Mouse (Mus musculus): ENCODE data around the gene Ifitm10. TPM values are rescaled to one million over a fixed set of nuclear protein-coding genes. Genes with fewer than 3 reads are reported as not detected.
"Not testable (repeated sequence)": the region's sequence is repeated elsewhere in the genome, so short reads cannot be mapped to it uniquely, and the experiment has no call there.

Ifitm10 gene
- polyA plus RNA-seq, 2 experiments, result 2.0 to 2.4 TPM

GRCm38 (mm10) chr7:142341564-142342246, 31.8 kb downstream of the Ifitm10 start:
- ATAC-seq (ENCODE audit: low FRiP score, low read depth) (no peak), DNase-seq (ENCODE audit: low spot score) (no peak)
- no peak overlapping the region for H3K27ac ChIP-seq (replicated peaks; ENCODE audit: low read depth, low read length)

GRCm38 (mm10) chr7:142340269-142340970, 33.1 kb downstream of the Ifitm10 start:
- DNase-seq (ENCODE audit: low spot score), result no peak
- Histone ChIP-seq H3K27ac (replicated peaks; ENCODE audit: low read depth, low read length) (no peak overlapping the region), H3K9me3 (ENCODE audit: control insufficient read depth, low read length) (no peaks in the 10 kb centered on the region), H3K27me3 (ENCODE audit: control insufficient read depth, insufficient read depth, low read length) (no peaks in the 10 kb centered on the region), H3K4me3 (replicated peaks; ENCODE audit: low read length) (no peak overlapping the region), H3K4me1 (ENCODE audit: control insufficient read depth, insufficient read depth, low read length) (0 out of 2 replicates have a peak, but pooled peaks cover 3% of the 10 kb centered on the region), H3K36me3 (ENCODE audit: control insufficient read depth, insufficient read depth, low read length) (no peaks in the 10 kb centered on the region), H3K4me2 (replicated peaks; ENCODE audit: low read depth, low read length, severe bottlenecking) (no peak overlapping the region), H3K9ac (ENCODE audit: low read depth, low read length, severe bottlenecking) (no peak overlapping the region)
- WGBS, result 43% methylated on average over 10 of the region's 10 CpGs
- no peak for ATAC-seq (ENCODE audit: low FRiP score, low read depth)
- TF ChIP-seq POLR2A (IDR thresholded peaks at IDR 0.05; ENCODE audit: borderline replicate concordance, extremely low read depth, insufficient read depth, insufficient read length), result no peak

More at GRCm38 (mm10) chr7:142341564-142342246, 31.8 kb downstream of the Ifitm10 start:
- Histone ChIP-seq H3K9me3 (ENCODE audit: control insufficient read depth, low read length) (no peaks in the 10 kb centered on the region), H3K36me3 (ENCODE audit: control insufficient read depth, insufficient read depth, low read length) (no peaks in the 10 kb centered on the region), H3K27me3 (ENCODE audit: control insufficient read depth, insufficient read depth, low read length) (no peaks in the 10 kb centered on the region), H3K4me3 (replicated peaks; ENCODE audit: low read length) (no peak overlapping the region), H3K4me2 (replicated peaks; ENCODE audit: low read depth, low read length, severe bottlenecking) (no peak overlapping the region), H3K9ac (ENCODE audit: low read depth, low read length, severe bottlenecking) (no peak overlapping the region), H3K4me1 (ENCODE audit: control insufficient read depth, insufficient read depth, low read length) (0 out of 2 replicates have a peak, but pooled peaks cover 3% of the 10 kb centered on the region)
- 60% methylated on average over 10 of the region's 10 CpGs for WGBS
- no peak for TF ChIP-seq POLR2A (IDR thresholded peaks at IDR 0.05; ENCODE audit: borderline replicate concordance, extremely low read depth, insufficient read depth, insufficient read length)

GRCm38 (mm10) chr7:142335151-142335550, 38.4 kb downstream of the Ifitm10 start:
- ATAC-seq (ENCODE audit: low FRiP score, low read depth) (no peak), DNase-seq (ENCODE audit: low spot score) (no peak)
- no peak for TF ChIP-seq POLR2A (IDR thresholded peaks at IDR 0.05; ENCODE audit: borderline replicate concordance, extremely low read depth, insufficient read depth, insufficient read length)
- H3K9ac ChIP-seq (ENCODE audit: low read depth, low read length, severe bottlenecking), result no peak overlapping the region
- no peak overlapping the region for H3K4me3 ChIP-seq (replicated peaks; ENCODE audit: low read length)
- H3K36me3 ChIP-seq (ENCODE audit: control insufficient read depth, insufficient read depth, low read length), result no peaks in the 10 kb centered on the region
- no peak overlapping the region for H3K27ac ChIP-seq (replicated peaks; ENCODE audit: low read depth, low read length)
- WGBS, result 78% methylated on average over 8 of the region's 8 CpGs
- H3K4me1 ChIP-seq (ENCODE audit: control insufficient read depth, insufficient read depth, low read length), result no peaks in the 10 kb centered on the region
- H3K27me3 ChIP-seq (ENCODE audit: control insufficient read depth, insufficient read depth, low read length), result no peaks in the 10 kb centered on the region
- no peaks in the 10 kb centered on the region for H3K9me3 ChIP-seq (ENCODE audit: control insufficient read depth, low read length)
- H3K4me2 ChIP-seq (replicated peaks; ENCODE audit: low read depth, low read length, severe bottlenecking), result no peak overlapping the region

GRCm38 (mm10) chr7:142334246-142334645, 39.3 kb downstream of the Ifitm10 start:
- Histone ChIP-seq H3K4me1 (ENCODE audit: control insufficient read depth, insufficient read depth, low read length) (no peaks in the 10 kb centered on the region), H3K36me3 (ENCODE audit: control insufficient read depth, insufficient read depth, low read length) (no peaks in the 10 kb centered on the region), H3K4me3 (replicated peaks; ENCODE audit: low read length) (no peak overlapping the region), H3K9me3 (ENCODE audit: control insufficient read depth, low read length) (no peaks in the 10 kb centered on the region), H3K27ac (replicated peaks; ENCODE audit: low read depth, low read length) (no peak overlapping the region), H3K4me2 (replicated peaks; ENCODE audit: low read depth, low read length, severe bottlenecking) (no peak overlapping the region), H3K27me3 (ENCODE audit: control insufficient read depth, insufficient read depth, low read length) (no peaks in the 10 kb centered on the region), H3K9ac (ENCODE audit: low read depth, low read length, severe bottlenecking) (no peak overlapping the region)
- TF ChIP-seq POLR2A (IDR thresholded peaks at IDR 0.05; ENCODE audit: borderline replicate concordance, extremely low read depth, insufficient read depth, insufficient read length), result no peak
- WGBS, result 2% methylated on average over 3 of the region's 3 CpGs
- peak; percentile 95 for DNase-seq (ENCODE audit: low spot score)
- ATAC-seq (ENCODE audit: low FRiP score, low read depth), result peak; percentile 79

- not testable (repeated sequence) for H3K4me1 ChIP-seq (ENCODE audit: control insufficient read depth, insufficient read depth, low read length); H3K27me3 ChIP-seq (ENCODE audit: control insufficient read depth, insufficient read depth, low read length); H3K9me3 ChIP-seq (ENCODE audit: control insufficient read depth, low read length); H3K27ac ChIP-seq (replicated peaks; ENCODE audit: low read depth, low read length); H3K36me3 ChIP-seq (ENCODE audit: control insufficient read depth, insufficient read depth, low read length); H3K9ac ChIP-seq (ENCODE audit: low read depth, low read length, severe bottlenecking); DNase-seq (ENCODE audit: low spot score); H3K4me2 ChIP-seq (replicated peaks; ENCODE audit: low read depth, low read length, severe bottlenecking); H3K4me3 ChIP-seq (replicated peaks; ENCODE audit: low read length); ATAC-seq (ENCODE audit: low FRiP score, low read depth)
- 21% methylated on average over 2 of the region's 9 CpGs for WGBS
Measured at GRCm38 (mm10) chr7:142332741-142333140, 40.8 kb downstream of the Ifitm10 start.
